Mouse (Mus musculus) G1E (cell line): ENCODE data around the gene Gm38392.

ENCODE experiments used
- CTCF ChIP-seq: IDR thresholded peaks from 2 replicates; pipeline ENCODE4 v1.5.1; 2012; ENCODE audit warnings: low read depth, low read length, inconsistent platforms, mixed read lengths
- GATA1 ChIP-seq: IDR thresholded peaks from 2 replicates; pipeline ENCODE4 v1.6.1; 2012; ENCODE audit warnings: borderline replicate concordance, low read length, inconsistent platforms, mixed read lengths
- POLR2AphosphoS5 ChIP-seq: IDR thresholded peaks from 2 replicates; pipeline ENCODE4 v1.6.1; 2012; ENCODE audit warnings: low read depth, low read length, inconsistent platforms; ENCODE audit not compliant: insufficient replicate concordance
- TAL1 ChIP-seq: conservative IDR thresholded peaks from 2 replicates; pipeline ENCODE4 v1.6.1; 2012; ENCODE audit warnings: low read depth, low read length, inconsistent platforms, mixed read lengths

DNA sequence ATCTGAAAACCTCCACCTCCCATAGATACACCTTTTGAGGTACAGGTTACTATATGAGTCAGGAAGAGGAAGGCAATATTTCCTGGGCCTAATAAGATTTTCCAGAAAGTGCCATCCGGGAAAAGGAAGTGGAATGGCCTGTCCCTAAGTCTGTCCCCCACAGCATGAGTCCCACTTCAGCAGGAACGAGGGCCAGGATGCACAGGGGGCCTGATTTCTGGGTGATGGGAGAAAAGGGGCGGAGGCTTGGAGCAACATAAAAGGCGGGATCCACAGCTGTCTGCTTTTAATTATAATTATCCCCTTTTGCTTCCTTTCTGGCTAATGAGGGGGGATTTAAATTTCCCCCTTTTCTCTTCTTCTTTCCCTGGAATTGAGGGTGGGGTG, 81.8 kb downstream of the Gm38392 start:
- TF ChIP-seq CTCF (no peak), GATA1 (no peak), POLR2AphosphoS5 (no peak), TAL1 (no peak)
